Mouse (Mus musculus): ENCODE measurements at regions not wholly inside any gene's neighbourhood (a gene's known extent, or its start where the extent isn't known, plus 50 kb on each side); places are given as distances from the start of the nearest gene placed in this dataset.

DNA sequence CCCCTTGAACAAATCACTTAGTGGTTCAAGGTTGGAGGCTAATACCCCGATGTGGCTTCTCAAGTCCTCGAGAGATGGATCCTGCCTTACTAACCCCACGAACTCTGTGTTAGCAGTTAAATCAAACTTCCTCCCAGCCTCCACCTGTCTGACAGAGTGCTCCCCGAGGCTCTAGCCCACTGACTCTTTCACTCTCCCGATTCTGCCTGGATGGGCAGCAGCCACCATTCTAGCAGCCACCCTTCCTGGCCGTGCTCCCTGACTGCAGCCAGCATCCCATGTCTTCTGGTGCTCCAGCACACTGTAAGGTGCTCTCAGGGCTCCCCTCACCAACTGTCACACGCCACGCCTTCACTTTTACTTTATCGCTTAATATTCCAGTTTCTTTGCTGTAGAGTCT is 173.6 kb upstream of the Lpp start:
- Histone ChIP-seq H3K4me3 (no peak overlapping the region), H3K27ac (no peak overlapping the region)
- no peak for TF ChIP-seq CTCF (conservative IDR thresholded peaks at IDR 0.05)
- DNase-seq (ENCODE audit: low spot score in 2 of 2), result no peak

DNA sequence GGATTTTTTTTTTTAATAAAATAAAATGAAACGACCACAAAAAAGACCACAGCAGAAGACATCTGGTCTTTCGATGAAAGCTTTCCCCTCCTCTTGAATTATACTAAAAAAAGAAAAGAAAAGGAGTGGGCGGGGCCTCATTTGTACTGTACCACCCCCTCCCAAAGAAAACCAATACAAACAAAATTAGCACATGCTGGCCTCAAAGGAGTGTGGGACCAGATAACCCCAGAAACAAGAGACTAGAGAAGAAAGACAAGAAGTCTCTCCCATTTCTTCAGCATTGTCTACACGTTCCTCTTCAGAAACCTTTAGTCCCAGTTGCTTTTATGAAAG is 174.5 kb upstream of the Lpp start:
- Histone ChIP-seq H3K4me3 (no peak overlapping the region), H3K27ac (no peak overlapping the region)
- no peak for TF ChIP-seq CTCF (conservative IDR thresholded peaks at IDR 0.05)
- DNase-seq (ENCODE audit: low spot score in 2 of 2), result no peak

DNA sequence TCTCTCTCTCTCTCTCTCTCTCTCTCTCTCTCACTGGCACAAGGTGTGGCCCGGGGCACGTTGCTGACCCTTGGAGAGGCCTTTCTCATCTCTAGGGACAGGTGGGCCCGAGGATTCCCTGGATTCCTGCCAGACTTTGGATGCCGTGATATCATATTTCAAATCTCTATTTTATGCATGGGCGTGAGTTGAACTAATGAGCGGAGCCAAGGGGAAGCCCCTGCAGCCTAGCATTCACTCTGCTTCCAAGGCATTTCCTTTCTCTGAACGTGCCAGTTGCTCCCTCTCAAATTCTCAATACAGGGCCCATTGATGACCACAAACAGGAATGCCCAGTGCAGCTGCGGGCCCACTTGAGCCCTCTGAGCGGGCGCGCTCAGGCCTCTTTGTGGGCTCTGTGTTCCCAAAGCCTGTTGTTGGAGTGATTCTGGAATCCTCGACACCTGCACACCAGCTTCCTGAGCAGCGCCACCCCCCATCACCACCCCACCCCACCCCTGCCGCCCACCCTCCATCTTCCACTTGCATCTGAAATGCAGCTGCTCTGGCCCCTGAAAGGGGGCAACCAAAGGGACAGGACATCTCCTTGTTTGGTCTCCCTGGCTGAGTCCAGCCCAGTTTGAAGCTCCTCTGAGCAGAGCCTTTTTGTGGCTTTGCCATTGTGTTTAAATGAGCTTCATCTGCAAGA is 175.0 kb upstream of the Lpp start:
- no peak overlapping the region for H3K27ac ChIP-seq
- TF ChIP-seq CTCF (conservative IDR thresholded peaks at IDR 0.05), result no peak

GRCm38 (mm10) chr16:24216828-24217227 is 176.5 kb upstream of the Lpp start:
- H3K27ac ChIP-seq, result no peak overlapping the region
- DNase-seq (ENCODE audit: low spot score in 2 of 2), result no peak
- H3K4me3 ChIP-seq, result no peak overlapping the region
- TF ChIP-seq CTCF (conservative IDR thresholded peaks at IDR 0.05), result no peak

More for the DNA sequence above, 175.0 kb upstream of the Lpp start:
- no peak overlapping the region for H3K4me3 ChIP-seq
- peak in 1 of 2 experiments; percentile 2 for DNase-seq (ENCODE audit: low spot score in 2 of 2)

GRCm38 (mm10) chr16:24215353-24215752 is 178.0 kb upstream of the Lpp start:
- Histone ChIP-seq H3K4me3 (no peak overlapping the region), H3K27ac (no peak overlapping the region)
- TF ChIP-seq CTCF (conservative IDR thresholded peaks at IDR 0.05), result no peak
- DNase-seq (ENCODE audit: low spot score in 2 of 2), result no peak

- Histone ChIP-seq H3K27ac (no peak overlapping the region), H3K4me3 (no peak overlapping the region)
These were observed 179.7 kb upstream of the Lpp start for GRCm38 (mm10) chr16:24213577-24213976.

GRCm38 (mm10) chr16:24212702-24213101 is 180.6 kb upstream of the Lpp start:
- no peak overlapping the region for H3K27ac ChIP-seq
- DNase-seq (ENCODE audit: low spot score in 2 of 2), result no peak
- no peak for TF ChIP-seq CTCF (conservative IDR thresholded peaks at IDR 0.05)
- H3K4me3 ChIP-seq, result no peak overlapping the region

More at GRCm38 (mm10) chr16:24213577-24213976, 179.7 kb upstream of the Lpp start:
- TF ChIP-seq CTCF (conservative IDR thresholded peaks at IDR 0.05), result peak; percentile 54
- no peak for DNase-seq (ENCODE audit: low spot score in 2 of 2)

DNA sequence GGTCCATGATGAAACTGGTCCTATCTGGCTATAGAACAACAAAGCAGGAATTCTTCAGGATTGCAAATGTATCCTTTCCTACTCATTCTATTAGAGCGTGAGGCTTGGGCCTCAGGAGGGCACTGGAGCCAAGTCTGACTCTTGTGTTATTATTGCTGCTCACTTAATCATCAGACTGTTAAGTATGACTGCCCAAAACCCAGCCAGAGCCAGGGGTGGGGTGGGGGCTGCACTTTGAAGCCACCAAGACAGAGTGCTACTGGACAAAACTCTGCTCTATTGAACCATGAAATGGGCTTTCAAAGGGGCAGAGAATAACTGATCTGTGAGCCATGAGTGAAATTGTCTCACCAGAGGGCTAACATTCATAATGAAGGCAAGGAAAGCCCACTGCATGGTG is 181.7 kb upstream of the Lpp start:
- H3K4me3 ChIP-seq, result no peak overlapping the region
- no peak for DNase-seq (ENCODE audit: low spot score in 2 of 2)
- no peak overlapping the region for H3K27ac ChIP-seq
- TF ChIP-seq CTCF (conservative IDR thresholded peaks at IDR 0.05), result no peak

DNA sequence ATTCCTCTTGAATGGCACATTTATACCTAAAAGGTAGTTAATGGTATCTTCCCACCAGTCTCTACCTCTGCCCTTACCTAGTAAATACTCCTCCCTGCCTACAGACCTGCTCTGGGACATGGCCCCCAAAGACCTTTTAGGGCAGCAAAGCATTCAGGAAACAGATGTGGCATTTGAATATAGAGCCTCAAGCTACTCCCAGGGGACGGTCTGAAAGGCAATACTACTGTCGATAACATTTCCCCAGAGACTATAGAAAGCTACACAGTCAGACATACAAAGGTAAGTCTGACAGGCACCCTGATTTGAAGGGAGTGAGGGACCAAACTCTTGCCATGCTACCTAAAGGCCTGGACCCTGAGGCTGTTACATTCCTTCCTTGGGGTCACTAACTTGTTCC is 184.4 kb upstream of the Lpp start:
- no peak for DNase-seq (ENCODE audit: low spot score in 2 of 2)
- H3K4me3 ChIP-seq, result no peak overlapping the region
- TF ChIP-seq CTCF (conservative IDR thresholded peaks at IDR 0.05), result no peak

GRCm38 (mm10) chr16:24208118-24208517 is 185.2 kb upstream of the Lpp start:
- Histone ChIP-seq H3K27ac (no peak overlapping the region), H3K4me3 (no peak overlapping the region)
- no peak for DNase-seq (ENCODE audit: low spot score in 2 of 2)
- TF ChIP-seq CTCF (conservative IDR thresholded peaks at IDR 0.05), result no peak

More for the DNA sequence above, 184.4 kb upstream of the Lpp start:
- H3K27ac ChIP-seq, result no peak overlapping the region

- TF ChIP-seq CTCF (conservative IDR thresholded peaks at IDR 0.05), result no peak
- Histone ChIP-seq H3K27ac (no peak overlapping the region), H3K4me3 (no peak overlapping the region)
- no peak for DNase-seq (ENCODE audit: low spot score in 2 of 2)
These were observed 186.3 kb upstream of the Lpp start for GRCm38 (mm10) chr16:24207056-24207455.

GRCm38 (mm10) chr16:24206461-24206861 is 186.8 kb upstream of the Lpp start:
- no peak for TF ChIP-seq CTCF (conservative IDR thresholded peaks at IDR 0.05)
- DNase-seq (ENCODE audit: low spot score in 2 of 2), result no peak
- H3K4me3 ChIP-seq, result no peak overlapping the region
- H3K27ac ChIP-seq, result no peak overlapping the region

DNA sequence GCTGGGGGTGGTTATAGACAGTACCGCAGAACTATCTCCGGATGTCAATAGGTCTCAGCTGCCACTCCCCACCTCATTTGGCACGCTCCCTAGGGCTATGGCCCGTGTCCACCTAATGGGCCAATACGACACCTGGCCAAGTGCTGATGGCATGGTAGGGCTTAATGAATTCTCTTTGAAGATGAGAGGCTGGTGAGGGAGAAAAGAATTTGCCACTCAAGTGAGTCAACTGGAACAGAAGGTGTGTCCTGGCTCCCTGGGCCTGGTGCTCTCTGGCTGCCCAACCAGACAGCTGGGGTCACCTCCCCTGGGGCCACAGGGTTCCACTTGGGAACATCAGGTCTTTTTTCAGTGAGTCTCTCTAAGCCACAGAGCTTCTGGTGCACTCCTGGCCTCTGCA is 187.7 kb upstream of the Lpp start:
- DNase-seq (ENCODE audit: low spot score in 2 of 2), result no peak
- Histone ChIP-seq H3K27ac (no peak overlapping the region), H3K4me3 (no peak overlapping the region)
- TF ChIP-seq CTCF (conservative IDR thresholded peaks at IDR 0.05), result no peak

DNA sequence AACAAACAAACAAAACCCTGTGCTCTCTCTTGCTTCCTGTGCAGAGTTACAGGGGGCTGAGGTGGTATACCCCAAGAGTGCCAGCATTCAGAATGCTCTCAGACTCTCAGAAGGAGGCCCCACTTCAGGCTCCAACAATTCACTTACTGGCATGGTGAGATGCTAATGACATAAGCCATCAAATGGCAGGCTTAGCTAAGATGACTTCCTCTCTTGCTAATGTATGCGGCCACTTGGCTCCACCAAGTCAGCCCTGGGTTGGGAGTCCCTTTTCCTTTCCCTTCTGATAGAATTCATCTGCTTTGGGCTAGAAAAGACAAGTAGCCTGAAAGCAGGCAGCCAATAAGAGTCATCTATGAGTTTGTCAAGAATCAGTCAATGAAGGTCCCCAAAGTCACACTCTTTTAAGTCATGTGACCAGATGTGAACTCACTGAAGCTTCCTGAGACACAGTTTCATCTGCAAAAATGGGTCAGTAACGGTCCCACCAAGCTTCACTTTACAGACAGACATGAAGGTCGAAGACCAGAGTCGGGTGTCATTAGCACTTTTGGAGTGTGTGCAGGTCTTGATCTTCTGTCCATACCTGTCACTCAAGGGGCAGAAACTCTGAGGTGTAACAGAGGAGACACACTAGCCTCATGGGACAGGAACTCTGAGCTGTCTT is 189.1 kb upstream of the Lpp start:
- no peak overlapping the region for H3K4me3 ChIP-seq
- TF ChIP-seq CTCF (conservative IDR thresholded peaks at IDR 0.05), result no peak
- no peak overlapping the region for H3K27ac ChIP-seq
- no peak for DNase-seq (ENCODE audit: low spot score in 2 of 2)

Measured in layer of hippocampus, adult 2 months (tissue).